Mouse (Mus musculus): ENCODE results near the gene Atf3.

Gene Atf3

DNA sequence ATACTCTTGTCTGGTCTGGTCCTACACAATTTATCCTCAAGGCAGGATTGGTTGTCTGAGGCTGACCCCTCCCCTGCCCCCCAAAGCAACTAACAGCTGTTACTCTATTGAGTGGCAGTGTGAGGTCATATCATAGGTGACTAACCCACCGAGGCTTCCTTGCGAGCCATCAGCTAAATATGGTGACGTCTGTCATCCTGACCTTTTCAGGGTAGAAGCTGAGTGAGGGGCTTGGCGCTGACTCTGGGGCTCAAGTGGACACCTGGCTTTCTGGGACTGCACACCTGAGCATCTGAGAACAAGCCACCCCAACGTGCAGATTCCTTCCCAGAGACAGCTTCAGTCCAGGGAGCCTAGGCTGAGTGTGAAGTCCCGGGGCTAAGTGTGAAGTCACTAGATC lies at the start of gene Atf3:
Atf3 (minus strand) TSS at position 101 of the 400 bp plus-strand sequence.
- DNase-seq (ENCODE audit: low spot score in 2 of 2), result no peak

GRCm38 (mm10) chr1:191267162-191267561 lies 49.3 kb upstream of the Atf3 start:
- no peak for DNase-seq (ENCODE audit: low spot score in 2 of 2)

DNA sequence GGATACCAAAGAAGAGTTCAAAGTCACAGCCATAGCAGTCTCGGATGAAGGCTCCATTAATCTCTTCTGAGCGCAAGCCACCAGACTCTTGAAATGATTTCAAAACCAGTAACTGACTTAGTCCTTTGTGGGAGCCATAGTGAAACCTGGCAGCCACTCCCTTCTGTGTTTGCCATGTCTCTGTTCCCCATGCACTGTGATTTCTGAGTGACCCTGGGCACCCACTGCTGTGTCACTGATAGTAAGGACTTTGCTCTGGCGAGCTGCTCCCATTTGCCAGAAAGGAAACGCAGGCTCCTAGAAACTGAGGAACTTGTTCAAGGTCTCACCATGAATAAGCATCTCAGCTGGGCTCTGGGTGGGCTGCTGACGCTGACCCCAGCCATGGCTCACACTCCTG lies 45.6 kb upstream of the Atf3 start:
- no peak for DNase-seq (ENCODE audit: low spot score in 2 of 2)

DNA sequence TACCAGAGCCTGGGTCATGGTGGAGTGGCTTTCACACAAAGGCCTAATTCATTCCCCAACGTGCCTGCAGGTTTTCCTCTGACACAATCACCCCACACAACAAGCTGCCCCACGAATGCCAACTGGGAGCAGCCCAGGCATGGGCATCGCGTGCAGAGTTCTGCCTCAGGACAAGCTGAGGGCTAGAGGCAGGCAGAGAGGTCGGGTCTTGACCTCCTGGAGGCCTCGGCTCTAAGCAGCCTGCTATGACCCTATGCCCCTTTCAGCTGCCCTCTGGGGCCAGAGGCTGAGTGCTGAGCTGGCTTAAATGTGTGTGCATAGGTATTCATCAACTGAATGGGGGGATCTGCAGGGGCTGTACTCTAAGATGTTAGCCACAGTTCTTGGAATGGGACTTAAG lies 44.0 kb upstream of the Atf3 start:
- DNase-seq (ENCODE audit: low spot score in 2 of 2), result no peak

GRCm38 (mm10) chr1:191259661-191260060 lies 41.8 kb upstream of the Atf3 start:
- DNase-seq (ENCODE audit: low spot score in 2 of 2), result no peak

DNA sequence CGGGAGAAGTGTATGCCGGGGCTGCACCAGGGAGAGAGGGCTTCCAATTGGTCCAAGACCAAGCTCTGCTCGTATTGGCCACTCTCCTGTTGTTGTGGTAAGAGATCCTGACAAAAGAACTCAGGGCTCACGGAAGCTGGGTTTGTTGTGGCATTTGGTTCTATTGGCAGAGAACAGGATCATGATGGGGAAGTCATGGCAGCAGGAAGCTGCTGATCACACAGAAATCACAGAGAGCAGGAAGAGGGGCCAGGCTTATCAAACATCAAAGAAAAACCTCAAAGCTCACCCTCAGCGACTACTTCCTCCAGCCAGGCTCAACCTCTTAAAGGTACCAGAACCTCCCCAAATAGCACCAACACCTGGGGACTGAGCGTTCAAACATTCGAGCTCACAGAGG lies 41.3 kb upstream of the Atf3 start:
- peak; percentile 30 to 32 for DNase-seq (ENCODE audit: low spot score in 2 of 2)

DNA sequence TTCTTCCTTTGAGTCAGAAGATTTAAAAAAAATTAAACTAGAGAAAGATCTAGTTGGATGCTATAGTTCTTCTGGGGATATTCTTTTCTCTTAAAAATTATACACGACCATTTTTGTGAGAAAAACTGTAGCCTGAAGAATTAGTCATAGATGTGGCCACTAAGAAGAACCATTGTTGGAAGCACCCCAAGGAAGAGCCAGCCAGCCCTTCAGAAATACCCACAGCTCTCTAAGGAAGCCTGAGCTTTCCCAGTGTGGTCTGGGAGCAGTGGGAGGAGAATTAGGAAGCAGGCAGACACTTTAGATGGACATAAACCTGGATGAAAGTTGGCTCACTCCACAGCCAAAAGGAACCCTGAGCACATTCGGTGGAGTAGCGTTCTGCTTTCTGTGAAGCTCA lies 40.7 kb upstream of the Atf3 start:
- DNase-seq (ENCODE audit: low spot score in 2 of 2), result no peak

DNA sequence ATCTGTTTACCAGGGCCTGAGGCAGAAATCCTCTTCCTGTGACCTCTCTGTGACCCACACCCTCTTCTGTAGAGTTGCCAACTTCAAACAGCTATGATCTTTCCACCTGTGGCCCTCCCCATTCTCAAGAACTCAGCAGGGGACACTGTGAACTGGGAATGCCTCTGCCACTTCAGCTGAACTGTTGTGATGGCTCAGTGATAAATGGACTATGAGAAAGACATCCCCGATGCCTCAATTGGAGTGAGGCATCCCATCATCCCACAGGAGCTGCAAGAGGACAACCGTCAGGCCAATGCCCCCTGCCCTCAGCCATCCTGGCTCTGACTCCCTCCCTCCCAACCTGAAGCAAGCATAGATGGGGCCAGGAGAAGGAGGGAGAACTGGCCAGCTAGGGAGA lies 40.1 kb upstream of the Atf3 start:
- no peak for DNase-seq (ENCODE audit: low spot score in 2 of 2)

- DNase-seq (ENCODE audit: low spot score in 2 of 2), result no peak
These were observed 39.5 kb upstream of the Atf3 start for GRCm38 (mm10) chr1:191257351-191257771.

GRCm38 (mm10) chr1:191256566-191257350 lies 38.9 kb upstream of the Atf3 start:
- DNase-seq (ENCODE audit: low spot score in 2 of 2), result no peak

DNA sequence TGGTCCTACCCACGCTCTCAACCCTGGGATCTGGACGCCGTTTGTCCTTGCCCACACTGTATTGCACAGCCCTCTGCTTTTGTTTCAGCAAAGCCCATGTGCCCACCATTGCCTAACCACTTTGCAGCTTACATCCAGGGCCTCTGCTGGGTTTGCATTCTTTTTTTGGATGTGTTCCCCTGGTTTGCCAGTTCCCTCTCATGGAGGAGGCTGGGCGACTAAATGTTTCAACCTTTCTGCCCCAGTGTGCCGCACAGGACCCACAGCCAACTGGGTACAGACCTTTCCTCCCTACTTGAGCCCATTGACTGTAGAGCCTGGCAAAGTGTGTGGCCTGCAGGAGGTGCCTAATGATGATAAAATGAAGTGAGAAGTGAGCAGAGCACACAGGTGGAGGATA lies 38.3 kb upstream of the Atf3 start:
- DNase-seq (ENCODE audit: low spot score in 2 of 2), result no peak

GRCm38 (mm10) chr1:191254448-191254847 lies 36.6 kb upstream of the Atf3 start:
- DNase-seq (ENCODE audit: low spot score in 2 of 2), result no peak

DNA sequence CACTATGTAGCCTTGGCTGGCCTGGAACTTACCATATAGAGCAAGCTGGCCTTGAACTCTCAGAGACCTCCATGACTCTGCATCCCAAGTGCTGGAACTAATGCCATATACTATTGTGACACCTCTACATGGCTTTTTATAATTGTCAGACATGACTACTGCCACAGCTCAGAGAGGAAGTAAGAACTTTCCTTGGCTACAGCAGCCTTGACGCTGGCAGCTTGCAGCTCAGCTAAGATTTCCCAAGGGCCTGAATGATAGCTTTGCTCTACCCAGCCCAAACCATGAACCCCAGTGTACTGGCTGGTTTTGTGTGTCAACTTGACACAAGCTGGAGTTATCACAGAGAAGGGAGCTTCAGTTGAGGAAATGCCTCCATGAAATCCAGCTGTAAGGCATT lies 35.8 kb upstream of the Atf3 start:
- no peak for DNase-seq (ENCODE audit: low spot score in 2 of 2)

GRCm38 (mm10) chr1:191249975-191250374 lies 32.1 kb upstream of the Atf3 start:
- DNase-seq (ENCODE audit: low spot score in 2 of 2), result peak in 1 of 2 experiments; percentile 52

- DNase-seq (ENCODE audit: low spot score in 2 of 2), result no peak
These were observed 30.6 kb upstream of the Atf3 start for GRCm38 (mm10) chr1:191248423-191248822.

GRCm38 (mm10) chr1:191247561-191247960 lies 29.7 kb upstream of the Atf3 start:
- DNase-seq (ENCODE audit: low spot score in 2 of 2), result no peak

- DNase-seq (ENCODE audit: low spot score in 2 of 2), result no peak
These were observed 26.0 kb upstream of the Atf3 start for GRCm38 (mm10) chr1:191243855-191244254.

DNA sequence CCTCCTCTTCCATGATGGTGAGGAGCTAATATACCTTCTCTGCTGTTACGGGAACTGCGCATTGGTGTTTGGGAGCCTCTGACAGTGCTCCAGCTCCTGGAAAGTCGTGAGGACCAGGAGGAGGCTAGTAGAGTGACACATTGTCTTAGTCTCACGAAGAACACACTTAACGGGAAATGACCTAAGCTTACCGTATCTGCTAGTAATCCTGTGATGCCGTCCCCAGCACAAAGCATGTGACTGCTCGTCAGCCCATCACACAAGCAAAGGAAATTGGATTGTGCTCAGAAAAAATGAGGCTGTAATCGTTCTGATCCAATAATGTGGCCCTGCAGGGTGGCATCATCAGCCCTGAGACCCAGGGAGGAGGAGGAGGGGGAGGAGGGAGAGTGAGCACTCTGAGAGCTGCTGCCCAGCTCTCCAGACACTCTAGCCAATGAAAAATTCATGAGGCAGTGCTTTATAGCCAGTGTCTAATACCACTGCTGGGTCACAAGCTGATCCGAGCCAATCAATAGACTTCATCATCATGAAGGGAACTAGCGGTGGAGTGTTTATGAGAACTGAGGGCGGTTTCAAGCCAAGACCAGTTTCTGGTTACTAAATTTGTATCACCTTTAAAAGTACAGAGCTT lies 24.3 kb upstream of the Atf3 start:
- no peak for DNase-seq (ENCODE audit: low spot score in 2 of 2)

DNA sequence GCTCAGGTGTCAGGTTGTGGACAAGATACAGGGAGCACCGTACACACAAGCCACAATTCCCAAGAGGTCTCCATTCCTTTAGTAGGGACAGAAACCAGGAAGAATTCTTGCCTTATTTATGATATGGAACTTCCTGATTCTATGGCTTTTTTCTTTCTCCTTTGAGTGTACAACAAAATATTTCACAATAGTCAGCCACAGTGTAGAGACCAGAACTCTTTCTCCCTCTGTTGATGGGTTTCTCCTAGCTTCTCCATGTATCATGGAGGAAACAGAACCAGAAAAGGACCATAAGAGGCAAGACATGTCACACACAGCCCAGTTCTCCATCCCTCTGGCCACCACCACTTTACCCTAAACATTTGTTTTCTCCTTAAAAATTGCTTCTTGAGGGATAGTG lies 23.7 kb upstream of the Atf3 start:
- DNase-seq (ENCODE audit: low spot score in 2 of 2), result no peak

GRCm38 (mm10) chr1:191239602-191240001 lies 21.8 kb upstream of the Atf3 start:
- DNase-seq (ENCODE audit: low spot score in 2 of 2), result no peak

DNA sequence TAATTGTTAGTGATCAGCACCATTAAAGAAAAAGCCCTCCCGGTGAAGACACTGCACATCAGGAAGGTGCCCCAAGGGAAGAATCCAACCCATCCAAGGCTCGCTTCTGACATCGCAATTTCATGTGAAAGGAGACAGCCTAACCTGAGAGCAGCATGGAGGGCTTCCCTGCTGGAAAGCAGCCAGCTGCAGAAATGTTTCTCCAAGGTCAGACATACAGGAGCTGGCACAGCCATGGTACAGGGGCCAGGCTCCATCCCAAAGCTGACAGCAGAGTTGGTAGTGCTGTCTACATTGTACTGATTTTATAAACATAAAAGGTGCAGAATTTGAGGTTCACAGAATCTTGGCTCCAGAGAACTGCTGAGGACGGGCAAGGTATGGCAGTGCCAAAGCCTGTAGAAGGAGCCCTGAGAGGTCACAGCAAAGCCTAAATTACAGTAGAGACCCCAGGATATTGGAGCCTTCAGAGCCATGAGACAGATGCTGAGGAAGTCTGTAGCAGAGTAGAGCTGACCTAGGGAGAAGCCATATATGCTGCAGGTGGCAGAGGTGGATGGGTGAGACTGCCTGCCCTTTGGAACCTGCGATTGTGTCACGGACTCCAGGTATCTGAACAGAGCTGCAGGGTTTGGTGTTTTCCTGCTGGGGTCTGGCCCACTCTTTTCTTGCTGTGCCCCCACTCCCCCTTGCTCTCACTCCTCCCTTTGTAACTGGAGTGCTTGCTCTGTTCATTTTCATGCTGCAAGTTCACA lies 18.1 kb upstream of the Atf3 start:
- no peak for DNase-seq (ENCODE audit: low spot score in 2 of 2)

DNA sequence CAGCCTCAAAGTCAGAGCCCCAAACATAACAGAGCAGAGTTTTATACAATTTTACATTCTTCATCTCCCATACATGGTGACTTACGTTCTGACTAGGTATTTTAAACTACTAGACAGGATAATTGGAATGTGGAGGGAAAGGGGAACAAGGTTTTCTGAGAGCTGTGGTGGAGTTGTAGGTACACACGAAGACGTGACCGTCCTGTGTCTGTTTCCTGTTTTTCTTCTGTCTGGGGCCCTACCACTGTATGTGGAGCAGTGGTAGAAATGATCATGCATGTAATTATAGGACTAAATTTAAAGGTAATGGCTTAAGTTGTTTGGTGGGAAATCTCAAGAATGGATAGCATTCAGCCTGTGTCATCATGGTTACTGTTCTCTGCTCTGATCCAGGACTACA lies 17.0 kb upstream of the Atf3 start:
- no peak for DNase-seq (ENCODE audit: low spot score in 2 of 2)

Data from natural killer cell, adult 2 months (primary cell).